Mouse (Mus musculus): ENCODE measurements at regions not wholly inside any gene's neighbourhood (a gene's known extent, or its start where the extent isn't known, plus 50 kb on each side); places are given as distances from the start of the nearest gene placed in this dataset.

DNA sequence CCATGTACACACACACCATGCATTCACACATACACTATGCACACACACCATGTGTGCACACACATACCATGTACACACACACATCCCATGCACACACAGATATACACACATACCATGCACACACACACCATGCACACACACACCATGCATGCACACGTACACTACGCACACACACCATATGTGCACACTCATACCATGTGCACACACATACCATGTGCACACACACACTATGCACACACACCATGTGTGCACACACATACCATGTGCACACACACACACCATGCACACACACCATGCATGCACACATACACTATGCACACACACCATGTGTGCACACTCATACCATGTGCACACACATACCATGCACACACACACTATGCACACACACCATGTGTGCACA lies 87.1 kb upstream of the Tmem150c start:
- ATAC-seq (replicated peaks; ENCODE audit: poor library complexity), result no peak

DNA sequence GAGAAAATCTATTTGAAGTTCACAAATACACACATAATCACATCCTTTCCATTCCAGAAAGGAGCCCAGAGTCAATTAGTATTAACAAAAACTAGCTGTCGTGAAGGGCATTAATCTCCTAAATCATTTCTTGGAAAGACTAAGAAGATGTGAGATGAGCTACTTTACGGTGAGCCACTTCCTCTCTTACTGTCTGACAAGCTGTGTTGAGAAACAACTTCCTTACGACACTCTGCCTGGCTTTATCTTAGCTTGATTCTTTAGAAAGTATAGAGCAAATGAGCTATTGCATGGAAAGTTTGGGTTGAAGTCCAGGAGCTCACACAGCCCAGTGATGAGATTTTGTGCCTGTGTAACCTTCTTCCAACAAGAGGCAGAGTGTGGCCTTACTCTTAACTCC lies 85.2 kb upstream of the Tmem150c start:
- peak; percentile 75 for ATAC-seq (replicated peaks; ENCODE audit: poor library complexity)

DNA sequence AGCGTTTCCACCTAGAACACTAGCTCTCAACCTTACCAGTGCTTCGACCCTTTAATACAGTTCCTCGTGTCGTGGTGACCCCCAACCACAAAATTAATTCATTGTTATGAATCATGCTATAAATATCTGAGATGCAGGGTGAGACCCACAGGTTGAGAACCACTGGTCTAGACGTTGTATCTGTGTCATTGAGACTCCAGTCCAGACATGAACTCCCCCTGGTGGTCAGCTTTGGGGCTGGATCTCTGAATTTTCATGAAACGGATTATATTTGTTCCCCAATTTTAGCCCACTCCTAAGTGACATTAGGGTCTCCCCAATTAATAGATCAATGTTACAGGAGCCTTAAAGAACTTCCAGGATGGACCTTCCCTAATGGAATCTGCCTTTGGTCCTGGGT lies 81.3 kb upstream of the Tmem150c start:
- peak; percentile 30; the same call in 1 of the 2 replicates for ATAC-seq (replicated peaks; ENCODE audit: poor library complexity)

GRCm38 (mm10) chr5:100239632-100240031 lies 80.0 kb upstream of the Tmem150c start:
- peak; percentile 87 for ATAC-seq (replicated peaks; ENCODE audit: poor library complexity)

GRCm38 (mm10) chr5:100238287-100239036 lies 78.9 kb upstream of the Tmem150c start:
- ATAC-seq (replicated peaks; ENCODE audit: poor library complexity), result peak; percentile 39

DNA sequence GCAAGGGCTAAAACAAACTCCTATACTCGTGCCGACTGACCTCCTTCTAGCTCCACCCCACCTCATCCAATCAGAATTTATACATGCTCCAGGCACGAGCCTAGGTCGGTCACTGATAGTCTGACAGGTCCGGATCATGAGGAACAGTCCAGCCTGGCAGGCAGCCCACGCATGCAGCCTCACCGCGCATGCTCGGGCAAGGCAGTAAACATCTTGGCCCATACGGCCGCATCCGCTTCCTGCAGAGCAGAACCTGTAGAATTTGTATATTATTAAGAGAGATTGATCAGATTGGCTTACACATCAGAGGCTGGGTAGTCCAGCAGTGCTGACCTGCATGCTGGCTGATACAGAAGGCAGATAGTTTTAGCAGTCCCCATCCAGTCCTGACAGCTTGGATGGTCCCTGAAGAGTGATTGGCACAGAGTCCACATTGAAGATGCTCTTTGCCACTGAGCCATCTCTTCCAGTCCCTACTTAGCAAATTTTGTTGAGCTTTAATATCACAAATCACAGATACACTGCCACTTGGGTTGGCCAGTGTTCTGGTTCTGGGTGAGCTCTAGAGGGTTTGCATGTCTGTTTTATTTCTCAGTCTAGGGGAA lies 78.2 kb upstream of the Tmem150c start:
- ATAC-seq (replicated peaks; ENCODE audit: poor library complexity), result no peak

GRCm38 (mm10) chr5:100236277-100236676 lies 76.7 kb upstream of the Tmem150c start:
- no peak for ATAC-seq (replicated peaks; ENCODE audit: poor library complexity)

DNA sequence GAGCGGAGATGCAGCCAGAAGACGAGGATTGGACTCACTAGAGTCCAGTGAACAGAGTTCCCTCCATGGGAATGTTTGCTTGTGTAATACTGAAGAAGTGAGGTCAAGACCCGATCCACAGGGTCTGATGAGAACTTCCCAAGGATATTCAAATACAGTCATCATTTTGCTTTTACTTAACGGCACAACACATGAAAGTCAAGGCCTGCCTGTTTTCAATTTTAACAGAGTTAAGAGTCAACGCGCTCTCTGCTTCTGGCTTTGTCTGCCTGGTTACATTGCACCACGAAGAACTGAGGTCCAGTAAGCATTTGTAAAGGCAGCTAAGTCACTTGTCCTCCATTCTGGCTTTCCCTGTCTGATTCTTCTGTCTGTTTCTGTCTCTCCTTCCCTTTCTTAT lies 72.5 kb upstream of the Tmem150c start:
- no peak for ATAC-seq (replicated peaks; ENCODE audit: poor library complexity)

DNA sequence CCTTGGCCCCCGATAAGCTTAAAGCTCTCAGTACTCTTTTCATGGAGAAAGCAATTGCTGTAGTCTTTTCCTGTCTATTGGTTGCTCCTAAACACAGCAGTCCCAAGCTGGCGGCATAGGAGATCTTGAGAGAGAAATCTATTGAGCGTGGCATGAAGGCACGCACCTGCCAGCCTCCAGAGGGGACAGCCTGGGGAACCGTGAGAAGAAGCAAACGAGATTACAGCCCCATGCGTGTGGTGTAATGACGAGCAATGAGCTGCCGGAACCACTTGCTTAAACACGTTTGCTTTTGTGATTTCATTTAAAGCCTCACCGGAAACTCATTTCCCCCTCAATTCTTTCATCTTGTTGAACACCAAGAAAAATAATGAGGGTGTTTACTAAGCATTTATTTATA lies 72.0 kb upstream of the Tmem150c start:
- no peak for ATAC-seq (replicated peaks; ENCODE audit: poor library complexity)

DNA sequence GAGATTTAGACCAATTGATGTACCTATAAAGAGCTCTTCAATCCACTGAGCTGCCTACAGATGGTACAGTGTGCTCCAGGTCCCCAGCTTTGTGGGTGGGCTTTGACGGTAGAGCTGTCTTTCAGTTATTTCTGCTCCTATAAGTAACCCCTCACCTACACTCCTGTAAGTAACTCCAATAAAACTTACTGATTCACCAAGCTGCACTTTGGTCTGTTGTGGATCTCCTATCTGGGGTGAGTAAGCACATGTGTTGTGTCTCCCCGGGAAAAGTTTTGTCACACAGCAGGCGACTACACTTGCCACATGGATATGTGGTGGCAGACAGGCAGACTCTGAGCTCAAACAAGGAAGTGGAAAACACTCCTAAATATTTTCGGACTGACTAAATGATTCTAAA lies 70.4 kb upstream of the Tmem150c start:
- ATAC-seq (replicated peaks; ENCODE audit: poor library complexity), result no peak

- peak; percentile 11; the same call in 1 of the 2 replicates for ATAC-seq (replicated peaks; ENCODE audit: poor library complexity)
These were observed 68.3 kb upstream of the Tmem150c start for GRCm38 (mm10) chr5:100227888-100228287.

- ATAC-seq (replicated peaks; ENCODE audit: poor library complexity), result peak; percentile 70
These were observed 67.1 kb upstream of the Tmem150c start for GRCm38 (mm10) chr5:100226571-100227235.

DNA sequence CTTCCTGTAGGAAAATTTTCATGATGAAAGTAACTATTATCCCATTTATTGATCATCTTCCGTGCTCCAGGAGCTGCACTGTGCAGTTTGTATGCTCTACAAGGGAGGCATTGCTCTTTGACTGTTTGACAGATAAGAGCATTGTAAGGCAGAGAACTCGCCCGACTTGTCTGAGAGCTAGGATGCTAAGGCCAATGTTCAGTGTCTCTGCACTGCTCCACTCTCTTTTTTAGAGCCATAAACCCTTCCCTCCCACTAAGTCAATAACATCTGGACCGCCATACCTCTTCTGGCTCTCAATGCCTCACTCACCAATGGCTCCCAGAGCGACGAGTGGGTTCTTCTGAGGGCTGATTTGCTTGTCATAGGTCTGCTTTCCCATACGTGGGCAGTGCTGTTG lies 65.9 kb upstream of the Tmem150c start:
- ATAC-seq (replicated peaks; ENCODE audit: poor library complexity), result no peak

DNA sequence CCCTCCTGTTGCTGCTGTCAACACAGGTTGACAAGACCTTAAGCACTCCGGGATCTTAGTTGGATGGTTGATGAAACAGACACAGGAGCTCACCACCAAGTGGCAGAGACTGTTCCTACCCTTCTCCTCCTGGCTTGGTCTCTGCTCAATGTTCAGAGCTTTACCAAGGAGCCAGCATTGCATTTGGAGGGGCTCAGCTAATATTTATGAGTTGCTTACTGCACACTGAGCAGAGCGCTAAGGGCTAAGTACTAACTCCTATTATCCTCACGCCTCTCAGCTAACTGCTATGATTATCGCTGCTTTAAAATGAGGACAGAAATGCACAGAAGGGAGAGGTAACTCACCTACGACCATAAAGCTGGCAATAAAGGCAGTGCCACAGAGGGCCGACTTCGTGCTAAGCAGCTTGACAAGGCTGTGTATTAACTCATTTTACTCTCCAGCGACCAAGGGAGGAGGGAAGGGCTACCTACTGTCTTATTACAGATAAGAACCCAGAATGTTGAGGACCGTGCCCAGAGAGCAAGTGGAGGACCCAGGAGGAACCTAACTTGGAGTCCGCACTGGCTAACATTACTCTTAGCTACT lies 65.3 kb upstream of the Tmem150c start:
- no peak for ATAC-seq (replicated peaks; ENCODE audit: poor library complexity)

DNA sequence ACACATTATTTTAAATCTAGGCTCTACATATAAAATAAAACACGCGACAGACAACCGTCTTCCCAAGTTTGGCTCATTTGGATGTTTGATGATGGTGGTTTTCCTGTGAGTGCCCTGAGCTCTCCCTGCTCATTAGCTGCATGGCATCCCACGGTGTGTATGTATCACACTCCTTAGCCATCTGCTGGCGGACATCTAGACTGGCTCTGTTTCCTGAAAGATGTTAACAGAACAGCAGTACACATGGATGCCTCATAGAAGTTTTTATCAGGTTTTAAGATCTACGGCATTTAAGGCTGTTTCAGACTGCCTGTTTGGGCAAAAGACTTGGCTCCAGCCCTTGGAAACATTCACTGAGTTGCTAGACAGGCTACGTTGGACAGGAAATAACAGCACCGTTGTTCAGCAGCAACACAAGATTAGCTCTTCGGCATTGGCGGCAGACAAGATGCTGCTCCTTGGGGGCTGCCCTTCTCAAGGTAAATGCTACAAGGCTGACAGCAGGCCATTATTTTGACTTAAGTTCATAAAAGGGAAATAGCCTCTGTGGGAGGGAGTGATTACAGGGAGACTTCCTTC lies 61.5 kb upstream of the Tmem150c start:
- no peak for ATAC-seq (replicated peaks; ENCODE audit: poor library complexity)

- ATAC-seq (replicated peaks; ENCODE audit: poor library complexity), result no peak
These were observed 60.7 kb upstream of the Tmem150c start for GRCm38 (mm10) chr5:100220320-100220719.

DNA sequence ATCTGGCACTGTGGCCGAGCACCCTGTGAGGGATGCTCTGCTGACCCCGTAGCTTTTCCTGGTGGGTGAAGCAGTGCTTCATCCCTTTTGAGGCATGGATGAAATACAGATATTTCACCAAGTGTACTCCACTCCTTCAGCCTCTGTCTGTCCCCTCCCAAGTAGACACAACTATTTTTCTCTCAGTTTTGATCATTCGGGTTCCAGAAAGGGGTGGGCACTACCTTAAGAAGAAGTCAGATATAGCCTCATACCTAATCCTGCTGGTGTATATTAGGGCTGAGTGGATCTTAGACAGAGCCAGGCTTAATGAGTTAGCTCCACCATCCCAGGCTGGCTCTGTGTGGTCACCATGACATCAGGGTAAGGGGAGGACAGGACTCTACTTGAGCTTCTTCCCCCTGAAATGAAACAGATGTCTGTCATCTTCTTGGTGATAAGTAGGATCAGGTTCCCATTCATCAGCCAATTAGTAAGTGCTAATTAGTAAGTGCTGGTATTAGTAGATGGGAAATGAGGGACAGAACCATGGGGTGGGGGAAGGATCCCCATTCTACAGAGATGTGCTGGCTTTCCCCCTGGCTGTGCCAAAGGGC lies 58.7 kb upstream of the Tmem150c start:
- no peak for ATAC-seq (replicated peaks; ENCODE audit: poor library complexity)

DNA sequence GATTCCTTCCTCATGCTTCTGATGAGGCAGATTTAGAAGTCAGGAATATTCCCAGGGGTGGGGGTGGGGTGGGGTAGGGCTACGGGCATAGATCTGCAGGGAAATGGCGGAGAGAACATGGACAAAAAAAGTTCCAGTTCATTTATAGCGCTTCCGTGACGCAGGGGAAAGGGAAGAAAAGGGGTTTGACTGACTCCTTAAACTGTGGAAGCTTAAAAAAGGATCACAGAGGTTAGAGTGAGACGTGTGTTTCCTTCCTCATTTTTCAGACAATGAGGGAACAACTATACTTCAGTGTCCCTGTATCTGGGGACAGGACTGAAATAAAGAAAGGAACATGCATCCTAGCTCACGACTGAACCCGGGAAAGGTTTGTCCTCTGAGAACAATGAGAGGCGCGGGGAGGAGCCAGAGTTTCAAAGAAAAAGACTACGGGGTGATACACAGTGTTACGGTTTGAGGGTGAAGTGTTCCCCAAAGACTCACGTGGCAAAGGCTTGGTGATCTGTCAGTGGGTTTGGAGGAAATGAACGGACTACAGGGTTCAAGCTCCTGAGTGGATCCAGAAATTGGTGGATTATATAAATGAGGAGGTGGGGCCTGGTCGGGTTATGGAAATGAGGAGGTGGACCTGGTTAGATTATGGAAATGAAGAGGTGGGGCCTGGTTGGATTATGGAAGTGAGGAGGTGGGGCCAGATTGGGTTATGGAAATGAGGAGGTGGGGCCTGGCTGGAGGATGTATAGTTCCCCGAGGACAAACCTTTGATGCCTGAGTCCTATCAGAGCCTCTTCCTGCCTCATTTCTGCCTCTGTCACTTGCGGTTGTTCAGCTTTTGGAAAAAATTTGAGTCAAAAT lies 57.8 kb upstream of the Tmem150c start:
- ATAC-seq (replicated peaks; ENCODE audit: poor library complexity), result peak; percentile 87

DNA sequence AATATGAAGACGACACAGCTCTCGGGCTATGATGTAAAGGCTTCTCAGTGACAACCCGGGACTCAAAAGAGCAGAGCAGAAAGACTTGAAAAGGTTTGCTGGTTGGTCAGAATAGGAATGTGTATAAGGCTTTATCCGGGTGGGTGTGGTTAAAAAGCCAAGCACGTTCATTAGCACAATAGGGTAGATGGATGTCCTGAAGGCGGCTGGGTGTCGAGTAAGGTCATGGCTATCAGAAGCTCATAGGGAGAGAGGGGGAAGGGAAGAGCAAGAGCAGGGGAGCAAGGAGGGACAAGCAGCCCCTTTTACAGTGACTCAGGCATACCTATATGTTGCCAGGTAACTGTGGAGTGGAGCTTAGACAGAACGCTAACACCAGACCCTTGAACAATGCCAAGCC lies 54.3 kb upstream of the Tmem150c start:
- no peak for ATAC-seq (replicated peaks; ENCODE audit: poor library complexity)

GRCm38 (mm10) chr5:100210708-100211107 lies 51.1 kb upstream of the Tmem150c start:
- ATAC-seq (replicated peaks; ENCODE audit: poor library complexity), result no peak

Measured in megakaryocyte progenitor cell, adult 5-6 weeks (primary cell).